Mouse (Mus musculus) lung, postnatal 14 days (tissue): ENCODE measurements at regions not wholly inside any gene's neighbourhood (a gene's known extent, or its start where the extent isn't known, plus 50 kb on each side); places are given as distances from the start of the nearest gene placed in this dataset.
"Not testable (repeated sequence)": the region's sequence is repeated elsewhere in the genome, so short reads cannot be mapped to it uniquely, and the experiment has no call there.

Source experiments
- DNase-seq: peaks from one replicate; pipeline ENCODE4 v3.0.0; 2021

GRCm38 (mm10) chr1:47285639-47286038, 393.0 kb upstream of the Slc39a10 start:
- no peak for DNase-seq

- no peak for DNase-seq
Measured at GRCm38 (mm10) chr1:47278321-47279020, 385.8 kb upstream of the Slc39a10 start.

GRCm38 (mm10) chr1:47277839-47278238, 385.2 kb upstream of the Slc39a10 start:
- DNase-seq = no peak

GRCm38 (mm10) chr1:47272131-47272530, 379.5 kb upstream of the Slc39a10 start:
- no peak for DNase-seq

- DNase-seq = no peak
Measured at GRCm38 (mm10) chr1:47263611-47264010, 371.0 kb upstream of the Slc39a10 start.

DNA sequence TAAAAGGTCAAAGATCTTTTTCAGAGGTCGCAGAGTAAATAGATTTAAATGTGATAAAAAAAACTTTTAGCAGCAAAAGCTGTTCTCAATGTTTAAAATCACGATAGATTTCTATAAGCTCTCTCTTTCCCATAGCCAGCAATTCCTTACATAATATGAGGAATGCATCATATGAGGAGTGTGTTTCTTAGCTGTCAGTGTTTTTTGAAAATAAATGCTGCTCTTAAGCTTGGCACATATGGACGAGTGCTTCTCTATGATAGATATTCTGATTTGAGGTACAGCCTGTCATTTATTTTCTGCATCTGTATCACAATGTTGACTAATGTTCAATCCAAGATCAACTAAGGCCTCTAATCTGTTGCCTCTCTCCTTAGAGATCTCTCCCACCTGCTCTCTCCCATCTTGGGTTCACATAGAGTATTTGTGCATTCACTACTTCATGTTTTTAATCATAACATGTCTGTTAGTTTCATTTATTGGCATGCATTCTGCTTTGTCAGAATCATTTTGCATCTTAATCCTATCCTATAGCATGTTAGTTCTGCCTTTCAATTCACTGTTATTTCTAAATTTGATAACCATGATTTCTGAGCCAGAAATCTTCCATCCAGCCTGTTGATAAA, 369.0 kb upstream of the Slc39a10 start:
- no peak for DNase-seq

GRCm38 (mm10) chr1:47250706-47251105, 358.1 kb upstream of the Slc39a10 start:
- not testable (repeated sequence) for DNase-seq

DNA sequence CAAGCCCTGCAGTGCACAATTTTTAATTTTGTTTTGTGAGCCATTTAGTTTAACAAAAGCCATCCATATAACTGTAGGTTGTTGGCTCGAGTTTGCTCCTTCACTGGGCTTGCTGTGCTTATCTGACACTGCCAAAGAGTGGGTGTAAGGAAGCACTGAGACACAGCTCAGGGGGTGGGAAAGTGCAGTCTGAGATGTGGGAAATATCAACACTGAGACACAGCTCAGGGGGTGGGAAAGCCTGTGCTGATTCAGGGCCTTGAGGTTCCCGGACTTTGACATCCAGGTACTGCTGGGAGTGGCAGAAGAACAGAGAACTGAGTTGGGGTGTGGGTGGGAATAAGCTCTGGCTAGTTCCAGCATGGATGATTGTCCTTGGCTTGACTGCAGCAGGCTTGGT, 324.4 kb upstream of the Slc39a10 start:
- DNase-seq = no peak

DNA sequence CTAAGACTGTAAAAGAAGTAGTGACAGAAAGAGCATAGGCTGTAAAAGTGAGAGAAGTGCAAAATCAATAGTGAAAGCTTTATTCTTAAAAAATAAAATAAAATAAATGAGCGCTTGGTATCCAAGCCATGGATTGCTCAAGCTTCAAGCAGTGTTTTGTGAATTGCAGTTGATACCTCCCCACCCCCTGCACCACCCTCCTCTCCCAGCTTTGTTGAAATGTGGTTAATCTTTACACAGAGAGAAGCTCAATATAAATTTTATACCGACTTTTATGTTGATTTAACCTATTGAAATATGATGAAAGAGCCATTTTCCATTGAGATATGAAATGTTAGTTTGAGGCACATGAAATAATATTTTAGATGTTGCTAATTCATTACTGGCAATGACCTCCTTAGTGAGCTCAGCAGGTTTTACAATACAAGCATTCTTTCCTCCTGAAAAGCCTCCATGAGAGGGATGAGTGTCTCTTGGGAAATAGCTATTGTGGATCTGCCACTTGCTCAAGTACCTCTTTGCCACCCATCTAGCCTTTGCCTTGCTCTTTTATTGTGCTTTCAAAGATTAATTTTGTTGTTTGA, 323.9 kb upstream of the Slc39a10 start:
- no peak for DNase-seq

- no peak for DNase-seq
Measured at GRCm38 (mm10) chr1:47213476-47213875, 320.8 kb upstream of the Slc39a10 start.

DNA sequence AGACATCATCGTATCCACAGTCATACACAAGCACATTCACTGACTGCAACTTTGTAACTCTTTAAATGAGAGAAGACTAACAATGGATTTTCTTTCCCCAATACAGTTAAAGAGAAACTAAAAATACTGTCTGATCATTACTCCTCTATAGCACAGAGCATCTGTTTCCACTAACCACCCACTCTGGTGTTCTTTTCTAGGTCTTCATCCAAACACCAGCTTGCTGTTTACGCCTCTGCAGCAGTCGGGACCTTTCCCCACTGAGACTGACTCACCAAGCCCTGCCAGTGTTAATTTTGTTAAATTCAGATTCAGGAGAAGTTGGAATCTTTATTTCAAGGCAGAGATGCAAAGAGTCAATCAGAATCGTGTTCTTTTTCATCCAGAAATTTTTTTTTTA, 300.3 kb upstream of the Slc39a10 start:
- DNase-seq = no peak

GRCm38 (mm10) chr1:47164417-47164816, 271.8 kb upstream of the Slc39a10 start:
- DNase-seq = no peak

GRCm38 (mm10) chr1:47163808-47164410, 271.3 kb upstream of the Slc39a10 start:
- DNase-seq = no peak

GRCm38 (mm10) chr1:47130031-47130430, 237.4 kb upstream of the Slc39a10 start:
- DNase-seq = not testable (repeated sequence)

DNA sequence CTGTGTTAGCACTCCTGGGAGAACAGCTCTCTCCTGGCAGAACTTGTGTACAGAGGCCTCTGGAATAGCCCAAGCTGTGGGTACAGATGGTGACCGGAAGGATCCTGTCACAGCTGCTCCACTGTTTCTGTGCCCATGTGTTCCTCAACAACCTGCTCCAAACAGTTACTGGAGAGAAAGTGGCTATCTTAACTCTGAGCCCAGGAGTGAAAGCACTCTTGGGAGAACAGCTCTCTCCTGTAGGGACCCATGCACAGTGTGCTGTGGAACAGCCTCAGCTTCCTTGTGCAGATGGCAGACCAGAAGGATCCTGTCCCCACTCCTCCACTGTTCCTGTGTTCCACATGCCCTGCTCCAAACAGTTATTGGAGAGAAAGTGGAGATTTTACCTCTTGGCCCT, 227.0 kb upstream of the Slc39a10 start:
- DNase-seq = no peak

DNA sequence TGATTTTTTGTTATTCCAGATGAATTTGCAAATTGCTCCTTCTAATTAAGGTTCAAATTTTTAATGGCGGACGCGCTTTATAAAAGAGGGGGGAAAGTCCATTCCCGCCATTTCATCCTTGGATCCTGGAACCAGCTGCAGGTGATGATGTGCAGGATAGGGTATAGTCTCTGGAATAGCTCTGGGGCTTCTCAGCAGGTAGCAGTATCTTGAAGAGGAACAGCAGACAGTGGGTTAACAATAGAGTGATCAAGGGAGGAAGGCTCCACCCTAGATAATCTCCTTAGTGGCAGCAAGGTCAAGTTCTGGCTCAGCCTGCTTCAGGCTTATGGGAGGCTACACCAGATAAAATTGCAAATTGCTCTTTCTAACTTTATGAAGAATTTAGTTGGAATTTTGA, 224.0 kb upstream of the Slc39a10 start:
- not testable (repeated sequence) for DNase-seq

DNA sequence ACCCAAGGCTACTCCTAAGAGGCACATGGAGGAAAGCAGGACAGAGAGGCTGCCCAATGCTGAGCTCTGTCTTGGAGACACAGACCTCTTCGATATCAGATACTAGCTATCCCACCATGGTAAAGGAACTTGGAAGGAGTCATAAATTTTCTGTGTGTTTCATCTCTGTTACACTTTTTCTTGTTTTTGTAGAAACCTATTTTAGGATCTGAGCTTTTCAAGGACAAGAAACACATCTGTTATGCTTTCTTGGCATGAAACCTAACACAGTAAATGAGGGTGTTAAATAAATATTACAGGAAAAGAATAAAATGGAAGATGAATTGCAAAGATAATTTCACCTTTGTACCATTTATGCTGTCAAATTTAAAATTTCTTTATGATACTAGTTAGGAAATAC, 219.8 kb upstream of the Slc39a10 start:
- no peak for DNase-seq

- no peak for DNase-seq
Measured at GRCm38 (mm10) chr1:47104055-47104454, 211.4 kb upstream of the Slc39a10 start.

DNA sequence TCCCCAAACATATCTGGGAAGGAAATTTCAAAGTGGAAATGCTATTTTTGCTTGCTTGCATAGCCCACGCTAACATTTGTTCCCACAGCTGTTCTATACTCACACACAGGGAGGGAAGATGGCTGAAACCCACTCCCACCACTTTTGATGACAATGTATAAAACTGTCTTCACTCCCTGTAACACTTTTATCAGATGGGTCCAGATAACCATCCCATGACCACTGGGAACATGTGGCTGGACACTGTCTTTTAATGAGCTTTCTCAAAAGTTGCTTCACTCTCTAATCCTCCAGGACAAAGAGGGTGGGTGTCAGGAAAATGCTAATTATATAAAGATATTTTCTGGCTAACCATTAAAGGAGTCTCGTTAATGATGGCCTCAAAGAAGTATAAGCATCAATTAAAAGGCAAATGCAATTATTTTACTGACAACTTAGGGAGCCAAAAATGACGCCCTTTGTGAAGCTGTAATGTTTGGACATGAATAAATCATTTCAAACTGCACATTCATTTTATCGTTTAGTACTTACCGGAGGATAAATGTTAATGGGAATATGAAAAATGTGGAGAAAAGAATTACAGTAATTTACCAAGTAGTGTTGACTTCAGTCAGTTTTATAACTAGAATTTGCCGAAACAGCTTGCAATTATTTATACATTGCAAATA, 210.8 kb upstream of the Slc39a10 start:
- DNase-seq = no peak

GRCm38 (mm10) chr1:47097084-47097996, 204.7 kb upstream of the Slc39a10 start:
- DNase-seq = no peak

DNA sequence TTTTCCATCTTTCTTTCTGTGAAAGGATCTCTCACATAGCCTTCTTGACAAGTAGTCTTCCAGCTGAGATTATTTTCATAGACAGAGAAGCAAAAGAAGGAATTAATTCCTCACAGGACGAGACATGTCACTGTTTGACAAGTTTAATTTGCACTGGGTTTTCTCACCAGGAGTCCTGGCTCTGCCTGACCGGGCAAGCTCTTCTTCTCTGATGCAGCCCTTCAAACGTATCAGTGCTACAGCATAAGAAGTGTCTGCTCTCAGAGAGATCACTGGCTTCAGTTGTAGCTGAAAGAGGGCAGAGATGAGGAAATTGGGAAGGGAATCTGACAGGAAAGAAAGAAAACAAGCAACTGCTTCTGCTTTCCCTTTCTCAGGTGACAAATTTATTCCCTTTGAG, 201.8 kb upstream of the Slc39a10 start:
- DNase-seq = no peak

DNA sequence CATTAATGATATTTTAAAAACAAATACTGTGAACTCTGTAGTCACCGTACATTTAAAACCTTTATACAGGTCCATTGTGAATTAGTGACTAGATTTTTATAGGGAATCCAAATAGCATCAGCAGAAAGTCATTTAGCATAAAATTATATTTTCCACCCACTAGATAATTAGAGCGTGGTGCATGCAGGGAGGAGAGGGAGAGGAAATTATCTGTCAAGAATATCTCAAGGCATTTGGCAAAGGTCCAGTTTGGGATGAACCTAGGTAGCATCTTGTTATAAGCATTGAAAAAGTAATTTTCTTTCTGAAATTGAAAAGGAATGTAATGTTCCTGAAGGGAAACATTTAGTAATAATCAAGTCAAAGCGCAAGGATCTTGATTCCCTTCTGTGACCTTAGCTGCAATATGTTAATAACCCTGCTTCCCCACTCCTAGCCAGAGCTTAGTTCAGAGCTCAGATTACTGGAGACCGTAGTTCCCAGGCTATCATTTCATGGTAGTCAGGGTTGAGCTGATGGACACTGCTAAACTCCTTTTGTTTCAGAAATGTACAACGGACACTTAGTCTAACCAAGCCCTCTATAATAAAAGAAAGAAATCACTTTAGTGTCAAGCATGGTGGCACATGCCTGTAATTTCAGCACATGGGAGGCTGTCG, 200.8 kb upstream of the Slc39a10 start:
- no peak for DNase-seq
